Mouse (Mus musculus) hindbrain, embryonic 12.5 days (tissue): ENCODE data around the gene Psg17. TPM values are rescaled to one million over a fixed set of nuclear protein-coding genes. Genes with fewer than 3 reads are reported as not detected.
"Not testable (repeated sequence)": the region's sequence is repeated elsewhere in the genome, so short reads cannot be mapped to it uniquely, and the experiment has no call there.

ENCODE experiments used
- ATAC-seq: fragments of 200-750 bp; cut with Nextera tagmentation; 2 replicates; pipeline ENCODE4 v1.8.0; 2017; ENCODE audit warnings: moderate TSS enrichment; ENCODE audit not compliant: low FRiP score
- H3K27ac ChIP-seq: fragments of 300-500 bp; sonication (generic); 2 replicates; pipeline ENCODE4 v1.5.1; 2016; ENCODE audit warnings: mild to moderate bottlenecking
- H3K27me3 ChIP-seq: fragments of 300-500 bp; sonication (generic); 2 replicates; pipeline ENCODE4 v1.6.1; 2016; ENCODE audit warnings: mild to moderate bottlenecking
- H3K36me3 ChIP-seq: fragments of 300-500 bp; sonication (generic); 2 replicates; pipeline ENCODE4 v1.6.1; 2016; ENCODE audit warnings: mild to moderate bottlenecking
- H3K4me1 ChIP-seq: fragments of 300-500 bp; sonication (generic); 2 replicates; pipeline ENCODE4 v1.6.1; 2016
- H3K4me2 ChIP-seq: fragments of 300-500 bp; sonication (generic); replicated peaks from 2 replicates; pipeline ENCODE4 v1.6.1; 2016; ENCODE audit warnings: mild to moderate bottlenecking
- H3K4me3 ChIP-seq: fragments of 300-500 bp; sonication (generic); 2 replicates; pipeline ENCODE4 v1.5.1; 2016; ENCODE audit warnings: mild to moderate bottlenecking
- H3K9ac ChIP-seq: fragments of 300-500 bp; sonication (generic); 2 replicates; pipeline ENCODE4 v1.6.1; 2016; ENCODE audit warnings: mild to moderate bottlenecking, moderate library complexity
- H3K9me3 ChIP-seq: fragments of 300-500 bp; sonication (generic); replicated peaks from 2 replicates; pipeline ENCODE4 v1.6.1; 2016; ENCODE audit warnings: mild to moderate bottlenecking
- WGBS: fragments of 180-500 bp; shearing (Covaris S2); methylation state at CpG from one replicate; pipeline ENCODE4 v1.1.7; 2016; 5-methylcytosine and 5-hydroxymethylcytosine counted together
- polyA plus RNA-seq: library from polyadenylated mRNA; unstranded; fragments of >200 nt; fragmentation: Nextera tagmentation; extraction: Ambion mirVana; gene quantifications from 2 replicates; pipeline ENCODE4 v1.2.1, GENCODE M21; 2016

The Psg17 gene
- not detected in 2 replicates for polyA plus RNA-seq

DNA sequence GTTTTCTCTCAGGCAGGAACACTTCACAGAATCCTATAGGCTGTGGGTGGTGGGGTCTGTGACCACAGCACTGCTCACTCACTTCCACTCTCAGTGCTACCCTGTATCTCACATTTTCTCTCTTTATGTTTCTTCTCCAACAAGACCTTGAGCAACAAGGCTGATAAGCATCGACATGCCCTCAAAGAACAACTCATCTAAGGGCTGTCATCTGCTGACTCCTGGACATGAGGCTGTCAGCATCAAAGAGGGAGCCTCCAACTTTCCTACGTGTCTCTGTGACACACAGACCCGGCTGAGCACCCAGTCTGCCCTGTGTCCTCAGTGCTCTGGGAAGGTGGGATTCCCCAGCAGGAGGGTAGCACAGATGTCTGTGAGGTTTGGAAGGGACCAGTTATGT lies at the start of gene Psg17:
Psg17 (minus strand) TSS at position 101 of the 400 bp plus-strand sequence.
- no peaks in the 10 kb centered on the region for H3K9me3 ChIP-seq

DNA sequence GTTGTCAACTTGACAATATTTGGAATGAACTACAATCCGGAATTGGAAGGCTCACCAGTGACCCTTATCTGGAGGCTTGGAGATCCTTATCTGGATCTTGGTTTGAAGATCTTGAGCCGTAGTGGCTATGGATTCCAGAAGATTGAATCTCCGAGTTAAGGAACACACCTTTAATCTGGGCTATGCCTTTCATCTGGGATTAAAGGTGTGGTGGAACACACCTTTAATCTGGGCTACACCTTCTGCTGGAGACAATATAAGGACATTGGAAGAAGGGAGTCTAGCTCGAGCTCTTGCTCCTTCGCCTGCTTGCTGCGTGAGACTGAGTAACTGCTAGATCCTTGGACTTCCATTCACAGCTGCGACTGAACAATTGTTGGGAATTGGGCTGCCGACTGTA lies 49.6 kb upstream of the Psg17 start, which contains the start of gene Pglyrp1:
Pglyrp1 (plus strand) TSS at position 301 of the 400 bp plus-strand sequence.
- not testable (repeated sequence) for H3K36me3 ChIP-seq, H3K9ac ChIP-seq, H3K27ac ChIP-seq, H3K4me2 ChIP-seq, ATAC-seq, H3K4me1 ChIP-seq, H3K9me3 ChIP-seq, H3K27me3 ChIP-seq, H3K4me3 ChIP-seq
- 88% methylated on average over 2 of the region's 8 CpGs for WGBS

More for the DNA sequence above, at the start of gene Psg17:
- Histone ChIP-seq H3K9ac (no peak within 1 kb of the TSS), H3K4me3 (no peak within 1 kb of the TSS), H3K27ac (no peak within 1 kb of the TSS), H3K4me2 (no peak within 1 kb of the TSS), H3K4me1 (no peaks in the 10 kb centered on the region), H3K36me3 (no peaks in the 10 kb centered on the region), H3K27me3 (no peaks in the 10 kb centered on the region)
- 87% methylated on average over 3 of the region's 3 CpGs for WGBS
- ATAC-seq = no peak

DNA sequence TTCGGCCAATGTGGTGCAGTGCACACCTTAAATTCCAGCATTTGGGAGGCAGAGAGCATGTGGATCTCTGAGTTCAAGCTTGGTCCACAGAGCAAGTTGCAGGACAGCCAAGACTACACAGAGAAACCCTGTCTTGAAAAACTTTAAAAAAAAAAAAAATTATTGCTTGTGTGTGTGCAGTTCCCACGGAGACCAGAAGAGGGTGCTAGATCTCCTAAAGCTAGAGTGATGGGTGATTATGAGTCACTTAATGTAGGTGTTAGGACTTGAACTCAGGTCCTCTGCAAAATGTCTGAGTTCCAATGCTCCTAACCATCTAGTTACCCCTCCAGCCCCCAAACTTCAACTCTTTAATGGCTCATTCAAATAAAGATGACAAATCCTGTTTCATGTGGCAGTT lies 47.1 kb upstream of the Psg17 start:
- Histone ChIP-seq H3K27ac (no peak overlapping the region), H3K4me1 (peaks cover 5% of the 10 kb centered on the region; the same call in 1 of the 2 replicates), H3K4me3 (no peak overlapping the region), H3K4me2 (no peak overlapping the region), H3K9me3 (0 out of 2 replicates have a peak, but pooled peaks cover 5% of the 10 kb centered on the region), H3K27me3 (no peaks in the 10 kb centered on the region), H3K9ac (no peak overlapping the region), H3K36me3 (no peaks in the 10 kb centered on the region)
- no peak for ATAC-seq
- 91% methylated on average over 2 of the region's 2 CpGs for WGBS

GRCm38 (mm10) chr7:18862801-18863200 lies 41.4 kb upstream of the Psg17 start:
- 81% methylated on average over 6 of the region's 6 CpGs for WGBS
- Histone ChIP-seq H3K27ac (no peak overlapping the region), H3K4me1 (no peaks in the 10 kb centered on the region), H3K36me3 (no peaks in the 10 kb centered on the region), H3K9ac (no peak overlapping the region), H3K9me3 (0 out of 2 replicates have a peak, but pooled peaks cover 3% of the 10 kb centered on the region), H3K4me2 (no peak overlapping the region), H3K4me3 (no peak overlapping the region), H3K27me3 (no peaks in the 10 kb centered on the region)
- ATAC-seq = no peak

DNA sequence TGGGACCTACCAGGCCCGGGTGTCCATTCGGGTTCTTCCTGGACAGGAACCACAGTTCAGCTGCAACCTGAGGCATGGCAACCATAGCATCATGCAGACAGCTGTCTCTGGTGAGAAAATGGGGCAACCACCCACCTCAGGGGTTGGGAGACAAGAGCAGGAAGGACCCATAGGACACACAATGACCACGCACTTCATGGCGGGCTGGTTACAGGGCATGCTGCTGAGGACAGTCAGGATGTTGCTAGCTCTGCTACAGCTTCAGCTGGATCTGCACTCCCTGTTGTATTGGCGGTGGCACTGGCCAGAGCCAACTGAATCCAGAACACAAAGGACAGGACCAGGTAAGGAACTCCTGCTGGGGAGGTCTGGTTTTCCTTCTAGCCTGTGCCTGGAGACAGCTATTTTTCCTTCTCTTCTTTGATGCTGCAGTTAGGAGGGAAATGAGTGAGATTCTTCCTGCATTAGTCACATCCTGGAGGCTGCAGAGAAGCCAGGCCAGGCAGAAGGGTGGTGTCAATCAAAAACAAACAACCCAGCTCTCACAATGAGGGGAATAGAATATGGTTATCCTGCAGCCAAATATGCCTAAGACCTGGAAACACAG lies 37.0 kb upstream of the Psg17 start:
- WGBS = 79% methylated on average over 5 of the region's 5 CpGs
- H3K9me3 ChIP-seq = 0 out of 2 replicates have a peak, but pooled peaks cover 3% of the 10 kb centered on the region
- H3K4me3 ChIP-seq = no peak overlapping the region
- no peak overlapping the region for H3K4me2 ChIP-seq
- no peak overlapping the region for H3K9ac ChIP-seq
- no peak for ATAC-seq
- no peaks in the 10 kb centered on the region for H3K27me3 ChIP-seq
- H3K36me3 ChIP-seq = no peaks in the 10 kb centered on the region
- no peak overlapping the region for H3K27ac ChIP-seq
- no peaks in the 10 kb centered on the region for H3K4me1 ChIP-seq

GRCm38 (mm10) chr7:18848395-18848794 lies 27.0 kb upstream of the Psg17 start:
- no peak for ATAC-seq
- WGBS = 94% methylated on average over 1 of the region's 1 CpGs
- H3K36me3 ChIP-seq = no peaks in the 10 kb centered on the region
- no peaks in the 10 kb centered on the region for H3K27me3 ChIP-seq
- H3K9me3 ChIP-seq = no peaks in the 10 kb centered on the region
- no peak overlapping the region for H3K27ac ChIP-seq
- H3K4me1 ChIP-seq = no peaks in the 10 kb centered on the region
- no peak overlapping the region for H3K4me2 ChIP-seq
- H3K9ac ChIP-seq = no peak overlapping the region
- H3K4me3 ChIP-seq = no peak overlapping the region

- Histone ChIP-seq H3K9me3 (no peaks in the 10 kb centered on the region), H3K9ac (no peak overlapping the region), H3K4me3 (no peak overlapping the region), H3K27ac (no peak overlapping the region), H3K36me3 (no peaks in the 10 kb centered on the region), H3K4me2 (no peak overlapping the region), H3K4me1 (peaks cover 4% of the 10 kb centered on the region), H3K27me3 (no peaks in the 10 kb centered on the region)
- 51% methylated on average over 5 of the region's 5 CpGs for WGBS
- ATAC-seq = no peak
These were observed 23.4 kb upstream of the Psg17 start for GRCm38 (mm10) chr7:18844811-18845210.

DNA sequence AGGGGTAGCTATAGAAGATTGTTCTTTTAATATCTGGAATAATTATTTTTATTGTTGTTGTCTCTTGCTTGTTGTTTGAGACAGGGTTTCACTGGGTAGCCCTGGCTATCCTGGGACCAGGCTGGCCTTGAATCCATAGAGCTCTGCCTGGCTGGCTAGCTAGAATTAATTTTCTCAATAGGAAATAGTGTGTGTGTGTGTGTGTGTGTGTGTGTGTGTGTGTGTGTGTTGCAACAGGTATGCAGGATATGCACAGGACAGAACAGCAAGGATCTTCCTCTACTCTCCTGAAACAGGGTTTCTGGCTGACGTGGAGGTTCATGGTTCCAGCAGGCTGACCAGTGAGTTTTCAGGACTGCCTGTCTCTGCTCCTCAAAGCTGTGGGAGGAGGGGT lies 19.8 kb upstream of the Psg17 start:
- Histone ChIP-seq H3K9me3 (no peaks in the 10 kb centered on the region), H3K4me1 (peaks cover 4% of the 10 kb centered on the region), H3K4me2 (peak overlapping the region; percentile 63), H3K27ac (no peak overlapping the region), H3K27me3 (no peaks in the 10 kb centered on the region), H3K36me3 (no peaks in the 10 kb centered on the region), H3K9ac (no peak overlapping the region), H3K4me3 (no peak overlapping the region; the same call in 1 of the 2 replicates)
- 54% methylated on average over 1 of the region's 1 CpGs for WGBS
- ATAC-seq = peak; percentile 46

DNA sequence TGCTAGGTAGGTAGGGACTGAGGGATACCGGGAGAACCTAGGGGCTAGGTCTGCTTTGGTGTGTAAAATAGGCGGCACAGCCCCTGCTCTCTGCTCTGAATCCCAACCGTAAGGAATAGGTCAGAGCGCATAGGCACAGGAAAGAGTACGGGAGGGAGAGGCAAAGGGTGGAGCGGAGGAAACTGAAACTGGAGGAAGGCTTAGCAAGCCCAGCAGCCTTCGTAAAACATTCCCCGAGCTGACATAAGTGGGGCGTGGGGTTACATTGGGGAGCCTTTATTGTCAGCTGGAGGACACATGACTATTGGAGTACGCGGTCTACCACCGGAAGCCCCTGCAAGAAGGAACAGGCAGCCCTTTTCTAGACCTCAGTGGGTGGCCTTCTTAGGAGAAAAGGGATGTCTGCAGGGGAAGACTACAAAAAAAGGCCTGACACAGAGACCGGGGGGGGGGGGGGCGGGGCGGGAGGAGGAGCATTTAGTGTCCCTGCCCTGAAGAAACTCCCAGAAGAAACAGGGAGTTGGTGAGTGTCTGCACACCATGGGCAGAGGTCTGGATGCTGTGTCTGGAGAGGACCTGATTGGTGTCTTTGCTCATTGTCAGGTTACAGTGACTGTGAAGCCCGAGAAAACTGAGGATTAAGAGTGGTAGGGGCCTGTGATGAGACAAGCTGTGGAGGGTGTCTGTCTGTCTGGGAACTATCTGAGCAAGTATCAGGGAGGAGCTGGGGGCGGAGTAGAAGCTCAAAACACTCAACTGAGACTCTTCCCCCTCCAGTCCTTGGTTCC lies 19.2 kb upstream of the Psg17 start:
- peak overlapping the region; percentile 51 for H3K9ac ChIP-seq
- H3K4me1 ChIP-seq = peaks cover 4% of the 10 kb centered on the region
- no peaks in the 10 kb centered on the region for H3K36me3 ChIP-seq
- peak overlapping the region; percentile 33 for H3K4me3 ChIP-seq
- H3K4me2 ChIP-seq = peak overlapping the region; percentile 63
- H3K9me3 ChIP-seq = no peaks in the 10 kb centered on the region
- ATAC-seq = peak; percentile 68
- 4% methylated on average over 14 of the region's 17 CpGs for WGBS
- H3K27ac ChIP-seq = peak overlapping the region; percentile 44; the same call in 1 of the 2 replicates
- H3K27me3 ChIP-seq = no peaks in the 10 kb centered on the region

GRCm38 (mm10) chr7:18839865-18840264 lies 18.5 kb upstream of the Psg17 start, which contains the start of gene Mill2:
Gene Mill2, plus strand, starts transcription at chr7:18839966.
- Histone ChIP-seq H3K27ac (peak within 1 kb of the TSS; percentile 44; the same call in 1 of the 2 replicates), H3K4me2 (peak within 1 kb of the TSS; percentile 63), H3K9ac (peak within 1 kb of the TSS; percentile 51), H3K4me1 (peaks cover 4% of the 10 kb centered on the region), H3K27me3 (no peaks in the 10 kb centered on the region), H3K9me3 (no peaks in the 10 kb centered on the region), H3K4me3 (peak within 1 kb of the TSS; percentile 33), H3K36me3 (no peaks in the 10 kb centered on the region)
- 19% methylated on average over 3 of the region's 3 CpGs for WGBS
- no peak; the same call in 1 of the 2 replicates for ATAC-seq

DNA sequence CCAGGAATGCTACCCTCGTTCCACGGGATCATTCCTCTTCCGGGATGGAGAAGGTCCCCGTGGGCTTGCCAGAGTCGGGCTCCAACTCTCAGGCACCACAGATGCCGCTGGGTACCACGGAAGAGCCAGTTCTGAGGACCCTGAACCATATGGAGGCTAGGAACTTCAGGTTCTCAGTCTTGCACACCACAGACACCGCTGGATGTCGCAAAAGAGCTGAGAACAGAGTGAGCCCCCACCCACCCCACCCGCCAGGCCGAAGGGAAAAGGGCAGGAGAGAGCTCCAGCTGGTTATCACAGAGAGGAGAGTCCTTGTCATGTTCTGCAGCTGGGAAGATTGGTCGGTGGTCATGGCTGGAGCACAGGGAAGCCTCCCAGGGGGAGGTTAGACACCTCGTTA lies 10.9 kb upstream of the Psg17 start:
- Histone ChIP-seq H3K9me3 (no peaks in the 10 kb centered on the region), H3K27me3 (no peaks in the 10 kb centered on the region), H3K4me2 (no peak overlapping the region), H3K4me3 (no peak overlapping the region), H3K36me3 (no peaks in the 10 kb centered on the region), H3K4me1 (no peaks in the 10 kb centered on the region), H3K9ac (no peak overlapping the region), H3K27ac (no peak overlapping the region)
- ATAC-seq = no peak
- 44% methylated on average over 13 of the region's 13 CpGs for WGBS

- Histone ChIP-seq H3K4me2 (no peak overlapping the region), H3K27ac (no peak overlapping the region), H3K4me3 (no peak overlapping the region), H3K36me3 (no peaks in the 10 kb centered on the region), H3K27me3 (no peaks in the 10 kb centered on the region), H3K9ac (no peak overlapping the region), H3K9me3 (no peaks in the 10 kb centered on the region), H3K4me1 (no peaks in the 10 kb centered on the region)
- WGBS = 84% methylated on average over 7 of the region's 7 CpGs
- ATAC-seq = no peak
These were observed 8.1 kb upstream of the Psg17 start for GRCm38 (mm10) chr7:18829545-18829944.
